Mouse (Mus musculus) urinary bladder, postnatal 4 days (tissue): Measurements from ENCODE around the gene Tet2.

Experiments
- DNase-seq, 2 experiments: peaks; one replicate each; pipeline ENCODE4 v3.0.0; 2021 to 2022; ENCODE audit warnings: low spot score in 2 of 2

Tet2 gene

DNA sequence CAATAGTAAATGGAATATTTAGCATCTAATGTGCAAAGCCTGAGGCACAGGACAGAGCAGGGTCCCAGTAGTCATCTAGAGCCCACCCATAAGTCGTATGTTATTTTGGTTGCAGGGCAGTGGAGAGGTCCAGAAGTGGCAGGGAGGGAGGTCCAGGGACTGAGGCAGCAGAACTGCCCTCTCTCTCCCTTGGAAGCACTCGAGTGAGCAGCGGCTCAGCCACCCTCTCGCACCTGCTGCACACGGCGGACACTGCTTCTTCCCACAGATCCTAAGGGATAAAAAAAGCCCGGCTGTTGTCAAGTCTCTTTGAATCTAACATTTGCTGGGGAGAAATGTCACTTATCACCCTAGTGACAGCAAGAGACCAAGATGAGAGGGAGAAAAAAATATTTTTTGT, 22.6 kb downstream of the Tet2 start:
- DNase-seq, result no peak

DNA sequence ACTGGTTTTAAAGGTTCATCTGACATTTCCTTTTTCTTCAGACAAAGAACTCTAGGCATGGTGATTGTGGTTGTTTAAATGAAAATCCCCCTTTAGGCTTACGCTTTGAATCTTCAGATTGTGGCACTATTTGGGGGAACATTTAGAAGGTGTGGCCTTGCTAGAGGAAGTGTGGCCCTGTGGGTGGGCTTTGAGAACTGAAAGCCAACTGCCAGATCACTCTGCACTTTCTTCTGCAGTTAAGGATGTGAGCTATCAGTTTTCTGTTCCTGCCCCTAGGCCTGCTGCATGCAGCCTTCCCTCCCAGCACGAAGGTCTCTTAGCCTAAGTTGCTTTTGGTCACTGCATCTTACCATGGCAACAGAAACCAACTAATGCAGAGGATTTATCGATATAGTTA, 26.1 kb downstream of the Tet2 start:
- DNase-seq, result no peak

DNA sequence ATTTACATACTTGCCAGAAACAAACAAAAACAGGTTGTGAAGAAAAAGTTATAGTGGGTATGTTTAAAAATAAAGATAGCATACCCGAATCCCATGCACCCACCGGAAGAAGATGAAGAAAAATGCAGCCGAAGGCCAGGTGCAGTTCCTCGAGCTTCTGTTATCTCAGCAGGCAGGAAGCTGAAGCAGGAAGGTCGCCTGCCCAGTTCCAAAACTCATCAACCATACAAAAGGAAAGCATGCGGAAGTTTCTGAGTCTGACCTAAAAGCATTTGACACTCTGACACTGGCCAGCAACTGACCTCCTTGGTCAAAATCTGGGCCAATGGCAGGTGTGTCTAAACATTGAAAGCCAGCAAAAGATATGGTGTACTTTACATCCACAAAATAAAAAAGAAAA, 26.8 kb downstream of the Tet2 start:
- DNase-seq, result no peak

DNA sequence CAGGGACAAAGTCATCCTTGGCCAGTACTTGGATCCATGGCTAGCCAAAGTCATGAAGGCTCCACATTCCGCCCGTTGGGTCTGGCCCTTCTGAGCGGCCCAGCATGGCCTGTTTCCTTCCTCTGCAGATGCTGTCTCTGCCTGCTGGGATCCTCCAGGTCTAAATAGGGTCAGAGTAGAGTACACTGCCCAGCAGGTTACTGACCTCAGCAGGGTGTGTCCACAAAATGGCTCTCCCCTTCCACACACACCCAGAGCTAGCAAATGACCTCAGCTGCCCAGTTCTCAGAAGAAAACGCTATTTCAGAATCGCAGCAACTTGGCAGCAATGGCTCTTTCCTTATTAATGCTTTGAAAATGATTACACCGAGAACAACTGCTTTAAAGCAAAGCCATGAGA, 27.5 kb downstream of the Tet2 start:
- DNase-seq, result no peak

- peak; percentile 32 to 64 for DNase-seq
Measured at GRCm38 (mm10) chr3:133516137-133516536, 28.8 kb downstream of the Tet2 start.

GRCm38 (mm10) chr3:133515204-133515969, 29.6 kb downstream of the Tet2 start:
- no peak for DNase-seq

DNA sequence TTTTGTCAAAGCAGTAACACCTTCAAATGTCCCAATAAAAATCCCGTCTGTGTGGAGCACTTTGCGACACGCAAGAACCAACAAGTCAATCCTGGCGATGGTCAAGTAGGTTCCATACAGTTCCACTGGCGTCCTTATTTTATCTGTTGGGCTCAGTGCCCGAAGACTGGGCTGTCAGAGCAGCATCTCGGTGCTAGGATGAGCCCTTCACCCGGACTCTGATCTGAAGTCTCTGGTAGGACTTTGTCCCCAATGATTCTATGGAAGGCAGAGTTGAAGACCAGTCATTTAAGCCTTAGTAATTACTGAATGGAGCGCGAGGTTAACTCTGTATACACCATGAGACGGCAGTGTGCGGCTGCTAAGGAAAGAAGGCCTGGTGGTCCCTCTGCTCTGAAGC, 30.6 kb downstream of the Tet2 start:
- no peak for DNase-seq

DNA sequence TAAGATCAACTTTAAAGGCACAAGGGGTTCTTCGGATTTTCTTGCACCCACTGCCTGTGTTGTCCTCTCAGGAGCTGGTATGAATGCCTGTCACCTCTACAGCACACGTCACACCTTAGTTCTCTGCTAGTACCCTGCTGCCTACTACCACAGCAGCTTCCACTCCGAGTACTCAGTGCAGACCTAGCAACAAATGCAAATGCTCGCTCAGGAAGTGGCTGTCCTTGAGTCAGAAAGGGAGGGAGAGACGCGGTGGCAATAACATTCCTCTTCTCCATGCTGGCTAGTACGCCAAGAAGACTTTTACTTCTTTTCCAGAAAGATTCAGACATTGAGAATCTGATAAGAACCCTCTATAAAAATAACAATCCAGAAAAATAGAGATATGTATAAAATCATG, 31.5 kb downstream of the Tet2 start:
- DNase-seq, result no peak

GRCm38 (mm10) chr3:133510368-133510767, 34.6 kb downstream of the Tet2 start:
- DNase-seq, result no peak

GRCm38 (mm10) chr3:133509796-133510195, 35.1 kb downstream of the Tet2 start:
- no peak for DNase-seq

- no peak for DNase-seq
Measured at GRCm38 (mm10) chr3:133508881-133509280, 36.1 kb downstream of the Tet2 start.

DNA sequence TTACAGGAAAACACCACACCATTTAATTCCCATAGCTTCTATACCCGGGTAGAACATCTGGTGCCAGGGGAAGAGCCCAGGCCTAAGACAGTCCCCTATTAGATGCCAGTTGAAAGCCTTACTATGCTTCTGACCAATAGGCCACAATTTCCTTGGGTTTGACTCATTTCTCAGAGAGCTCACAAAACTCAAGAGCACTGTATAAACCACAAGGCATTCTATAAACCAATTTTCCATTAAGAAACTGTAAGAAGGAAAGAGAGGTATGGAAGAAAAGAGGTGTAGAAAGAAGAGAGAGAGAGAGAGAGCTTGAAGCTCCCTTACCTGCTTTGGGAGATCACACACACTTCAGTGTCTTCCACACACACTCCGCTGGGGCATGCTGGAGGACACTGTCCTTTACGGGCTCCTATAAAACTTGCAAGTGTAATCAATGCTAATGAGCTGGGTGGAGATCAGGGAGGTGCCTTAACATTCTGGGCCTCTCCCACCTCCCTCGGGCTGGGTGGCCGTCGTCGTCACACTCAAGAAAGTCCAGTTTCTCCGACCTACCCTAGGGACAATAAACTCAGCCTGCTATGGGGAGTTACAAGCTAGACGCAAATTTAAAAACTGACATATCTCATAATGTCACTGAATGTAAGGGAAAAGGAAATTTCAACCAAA, 38.5 kb downstream of the Tet2 start:
- DNase-seq, result no peak

DNA sequence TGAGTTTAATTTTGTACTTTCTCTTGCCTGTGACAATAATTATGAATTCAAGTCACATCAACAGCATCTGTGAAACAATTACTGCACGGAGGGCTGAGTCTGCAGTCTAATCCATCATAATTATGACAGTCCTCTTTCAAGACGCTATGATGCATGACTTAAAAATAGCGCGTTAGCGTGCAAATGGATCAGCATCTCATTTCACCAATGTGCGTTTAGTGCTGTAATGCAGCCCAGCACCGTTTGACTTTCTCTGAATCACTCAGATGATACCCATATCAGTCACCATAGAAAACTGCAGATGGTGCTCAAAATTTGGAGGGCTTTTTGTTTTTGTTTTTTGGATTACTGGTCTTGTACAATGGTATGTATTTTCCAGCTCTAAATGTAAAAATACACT, 48.0 kb downstream of the Tet2 start:
- no peak for DNase-seq

- no peak for DNase-seq
Measured at GRCm38 (mm10) chr3:133491370-133491769, 53.6 kb downstream of the Tet2 start.

GRCm38 (mm10) chr3:133488022-133488725, 56.8 kb downstream of the Tet2 start:
- no peak for DNase-seq

GRCm38 (mm10) chr3:133482887-133483286, 62.1 kb downstream of the Tet2 start:
- no peak for DNase-seq

GRCm38 (mm10) chr3:133478987-133479386, 66.0 kb downstream of the Tet2 start:
- DNase-seq, result no peak

GRCm38 (mm10) chr3:133473781-133474180, 71.2 kb downstream of the Tet2 start:
- no peak for DNase-seq

- DNase-seq, result no peak
Measured at GRCm38 (mm10) chr3:133471101-133471500, 73.8 kb downstream of the Tet2 start.

DNA sequence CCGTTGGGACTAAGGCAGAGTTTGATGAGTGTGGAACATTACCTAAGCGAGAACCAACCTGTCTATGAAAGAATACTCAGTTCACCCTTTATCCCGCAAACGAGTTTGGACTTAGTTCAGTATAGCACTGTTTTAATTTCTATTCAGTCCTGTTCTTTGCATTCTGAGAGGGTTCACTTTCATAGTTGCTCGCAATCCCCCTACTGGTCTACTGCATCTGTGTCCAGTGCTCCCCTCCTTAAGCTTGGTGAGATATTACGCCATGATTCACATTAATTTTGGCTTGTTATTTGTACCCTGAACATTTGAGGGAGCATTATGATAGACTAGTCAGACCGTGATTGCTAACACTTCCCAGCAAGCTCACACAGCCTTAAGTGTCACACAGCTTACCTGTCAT, 76.1 kb downstream of the Tet2 start:
- DNase-seq, result no peak

GRCm38 (mm10) chr3:133463233-133463632, 81.7 kb downstream of the Tet2 start:
- DNase-seq, result no peak

DNA sequence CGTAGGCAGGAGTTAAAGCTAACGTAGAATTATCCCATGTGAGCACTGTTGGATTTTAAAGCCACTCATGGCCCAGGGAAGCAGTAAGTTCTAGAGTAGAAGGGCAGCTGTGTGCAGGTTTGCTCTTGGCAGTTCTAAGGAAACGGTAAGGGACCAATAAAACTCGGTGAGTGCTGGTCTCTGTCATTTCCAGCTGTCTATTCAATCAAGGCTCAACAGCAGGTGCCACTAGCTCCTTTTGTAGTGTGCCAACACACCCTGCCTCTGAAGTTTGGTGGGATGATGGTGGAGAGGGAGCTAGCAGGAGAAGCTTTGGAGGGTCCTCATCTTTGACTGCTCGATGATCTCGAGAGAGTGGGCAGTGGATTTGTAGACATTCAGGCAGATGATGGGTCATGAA, 82.5 kb downstream of the Tet2 start:
- DNase-seq, result no peak

GRCm38 (mm10) chr3:133462059-133462458, 82.9 kb downstream of the Tet2 start:
- no peak for DNase-seq
